Mouse (Mus musculus) adrenal gland, postnatal 10 days (tissue): ENCODE measurements around the gene Ltbr. TPM values are rescaled to one million over a fixed set of nuclear protein-coding genes. Genes with fewer than 3 reads are reported as not detected.
"Not testable (repeated sequence)": the region's sequence is repeated elsewhere in the genome, so short reads cannot be mapped to it uniquely, and the experiment has no call there.

Experiments used
- DNase-seq: peaks from one replicate; pipeline ENCODE4 v3.0.0; 2021; ENCODE audit warnings: mixed read lengths
- total RNA-seq, 2 experiments: library from RNA; stranded (reverse); gene quantifications; 2 replicates each; pipeline ENCODE4 v1.2.3; 2021

The Ltbr gene
- total RNA-seq, 2 experiments from 2014 or later: 64.5 to 70.3 TPM

DNA sequence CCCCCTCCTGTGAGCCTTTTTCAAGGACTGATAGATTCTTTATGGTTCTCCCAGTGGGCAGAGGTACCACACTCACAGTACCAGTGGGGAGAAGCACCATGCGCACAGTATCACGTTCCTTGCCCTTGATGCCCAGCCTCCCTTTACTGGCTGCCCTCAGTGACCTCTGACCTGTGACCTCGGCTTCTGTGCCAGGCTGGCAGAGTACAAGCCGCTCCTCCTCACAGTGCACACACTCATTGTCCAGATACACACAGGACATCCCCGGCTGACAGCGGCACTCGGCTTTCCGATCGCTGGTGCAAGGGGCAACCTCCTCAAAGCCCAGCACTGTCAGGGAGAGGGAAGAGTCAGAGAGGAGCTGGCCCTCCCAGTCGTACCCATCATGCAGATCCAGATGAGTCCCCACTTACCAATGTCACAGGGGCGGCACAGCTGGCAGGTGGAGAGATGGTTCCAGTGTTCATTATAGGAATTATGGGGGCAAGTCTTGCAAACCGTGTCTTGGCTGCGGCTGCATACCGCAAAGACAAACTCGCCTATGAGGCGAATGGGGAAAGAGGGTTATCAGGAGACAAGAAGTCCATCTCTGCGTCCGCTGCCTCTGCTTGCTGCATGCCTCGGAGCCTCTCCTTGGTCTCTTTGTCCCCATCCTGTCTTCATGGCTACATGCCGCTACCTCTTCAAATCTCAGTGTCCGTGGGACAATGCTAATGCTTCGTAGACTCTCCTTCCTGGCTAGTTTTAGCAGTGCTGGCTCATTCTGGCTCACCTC lies 917 bp downstream of the Ltbr start:
- peak; percentile 50 for DNase-seq

- DNase-seq: no peak
Observed at GRCm38 (mm10) chr6:125312171-125312570, 1.5 kb downstream of the Ltbr start.

DNA sequence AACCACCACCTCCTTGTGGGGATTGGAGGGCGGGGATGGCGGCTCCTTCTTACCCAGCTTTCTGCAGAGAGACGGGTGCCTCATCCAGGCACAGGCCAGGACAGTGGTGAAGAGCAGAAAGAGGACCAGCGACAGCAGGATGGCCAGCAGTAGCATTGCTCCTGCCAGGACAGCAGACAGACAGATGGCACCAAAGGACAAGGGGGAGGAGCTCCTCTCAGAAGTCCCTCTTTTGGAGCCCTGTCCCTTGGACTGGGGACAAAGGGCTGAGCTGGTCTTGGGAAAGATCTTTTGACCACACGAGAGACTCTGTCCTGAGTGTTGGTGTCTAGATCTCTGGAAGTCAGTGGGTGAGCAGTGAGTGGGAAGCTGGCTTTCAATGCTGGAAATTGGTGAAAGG lies 4.3 kb downstream of the Ltbr start:
- no peak for DNase-seq

GRCm38 (mm10) chr6:125308921-125309320 lies 4.8 kb downstream of the Ltbr start:
- DNase-seq: no peak

DNA sequence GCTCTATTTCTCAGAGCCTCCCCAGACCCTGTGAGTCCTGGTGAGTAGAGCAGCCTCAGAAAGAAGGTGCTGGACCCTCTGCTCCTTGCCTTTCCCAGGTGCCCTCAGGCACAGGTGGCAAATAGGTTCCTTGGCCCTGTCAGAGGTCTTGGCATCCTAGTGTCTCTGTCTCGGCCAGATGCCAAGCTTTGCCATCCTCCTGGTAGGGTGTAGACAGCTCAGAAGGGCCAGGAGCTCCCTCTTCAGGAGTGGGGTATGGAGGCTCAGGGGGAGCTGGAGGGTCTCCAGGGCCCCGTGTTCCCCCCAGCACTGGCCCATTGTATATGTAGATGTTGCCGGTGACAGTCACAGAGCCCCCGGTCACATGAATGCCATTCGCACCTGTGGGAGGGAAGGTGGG lies 6.6 kb downstream of the Ltbr start:
- no peak for DNase-seq

- no peak for DNase-seq
Observed at GRCm38 (mm10) chr6:125305465-125305864, 8.2 kb downstream of the Ltbr start.

DNA sequence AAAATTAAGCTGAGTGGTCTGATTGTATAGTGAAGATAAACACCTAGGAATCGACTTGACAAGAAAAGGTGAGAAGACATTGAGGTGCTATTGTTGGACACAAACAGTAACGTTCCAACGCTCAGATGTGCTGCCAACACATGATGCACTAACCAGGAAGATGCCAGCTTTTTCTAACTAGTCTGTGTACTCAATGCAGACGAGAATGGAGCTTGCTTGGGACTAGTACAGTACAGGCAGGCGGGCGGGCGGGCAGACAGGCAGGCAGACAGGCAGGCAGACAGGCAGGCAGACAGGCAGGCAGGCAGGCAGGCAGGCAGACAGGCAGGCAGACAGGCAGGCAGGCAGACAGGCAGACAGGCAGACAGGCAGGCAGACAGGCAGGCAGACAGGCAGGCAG lies 9.3 kb downstream of the Ltbr start:
- DNase-seq: not testable (repeated sequence)

DNA sequence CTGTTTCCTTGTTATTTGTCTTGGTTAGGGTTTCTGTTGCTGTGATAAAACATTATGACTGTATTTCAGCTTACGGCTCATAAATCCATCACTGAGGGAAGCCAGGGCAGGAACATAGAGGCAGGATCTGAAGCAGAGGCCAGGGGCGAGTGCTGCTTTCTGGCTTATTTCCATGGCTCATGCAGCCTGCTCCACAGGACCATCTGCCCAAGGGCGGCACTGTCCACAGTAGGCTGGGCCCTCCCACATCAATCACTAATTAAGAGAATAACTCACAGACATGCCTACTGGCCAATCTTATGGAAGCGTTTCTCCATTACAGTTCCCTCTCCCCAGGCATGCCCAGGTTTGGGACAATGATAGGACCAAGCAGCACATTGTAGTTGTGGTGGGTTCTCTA lies 10.4 kb downstream of the Ltbr start:
- no peak for DNase-seq

DNA sequence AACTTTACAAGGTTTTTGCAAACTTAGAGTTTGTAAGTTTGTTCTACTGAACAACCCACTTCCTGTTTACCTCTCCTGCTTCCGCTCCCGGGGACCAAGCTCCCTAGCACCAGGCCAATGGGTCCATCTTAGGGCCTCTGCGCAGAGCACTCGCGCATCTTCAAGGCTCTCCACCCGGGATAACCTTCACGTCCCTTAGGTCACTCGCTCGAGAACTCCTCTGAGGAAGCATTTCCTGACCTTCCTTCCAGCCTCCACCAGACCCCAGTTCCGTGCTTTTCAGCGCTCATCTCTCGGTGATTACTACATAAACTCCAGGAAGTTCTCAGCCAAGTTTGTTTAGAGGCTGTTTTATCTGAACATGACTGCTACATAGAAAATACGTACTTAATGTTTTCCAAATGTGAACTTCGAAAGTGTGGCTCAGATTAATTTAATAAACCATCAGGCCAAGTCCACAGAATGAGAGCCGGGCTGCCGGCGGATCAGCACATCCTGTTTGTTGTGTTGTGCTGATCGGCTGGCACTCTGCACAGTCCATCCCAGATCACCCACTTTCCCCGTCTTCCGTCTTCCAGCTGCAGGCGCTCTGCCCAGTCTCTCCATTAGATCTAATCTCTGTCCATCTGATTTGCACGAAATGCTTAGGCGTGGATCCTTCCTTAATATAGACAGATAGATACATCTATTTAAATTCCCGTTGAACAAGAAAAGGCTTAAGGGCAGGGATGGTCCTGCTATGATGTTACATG lies 11.3 kb downstream of the Ltbr start:
- no peak for DNase-seq

DNA sequence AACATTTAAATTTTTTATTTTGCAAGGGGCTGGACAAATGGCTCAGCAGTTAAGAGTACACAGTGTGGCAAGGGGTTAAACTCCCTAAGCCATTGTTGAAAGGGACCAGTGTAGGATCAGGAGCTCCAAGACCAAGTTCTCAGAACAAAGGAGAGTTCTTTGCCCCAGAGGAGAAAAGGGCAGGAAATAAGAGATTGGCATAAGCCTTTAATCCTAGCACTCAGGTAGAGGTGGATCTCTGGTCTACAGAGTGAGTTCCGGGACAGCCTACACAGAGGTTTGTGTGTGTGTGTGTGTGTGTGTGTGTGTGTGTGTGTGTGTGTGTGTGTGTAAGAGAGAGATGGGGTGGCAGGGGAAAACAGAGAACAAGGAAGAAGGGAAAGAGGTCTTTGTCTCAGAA lies 12.7 kb downstream of the Ltbr start:
- DNase-seq: no peak

- no peak for DNase-seq
Observed at GRCm38 (mm10) chr6:125297149-125297820, 16.4 kb downstream of the Ltbr start.

- no peak for DNase-seq
Observed at GRCm38 (mm10) chr6:125294049-125294448, 19.6 kb downstream of the Ltbr start.

GRCm38 (mm10) chr6:125292256-125292655 lies 21.4 kb downstream of the Ltbr start:
- DNase-seq: no peak

- no peak for DNase-seq
Observed at GRCm38 (mm10) chr6:125291329-125291728, 22.4 kb downstream of the Ltbr start.

GRCm38 (mm10) chr6:125288730-125289129 lies 25.0 kb downstream of the Ltbr start:
- DNase-seq: no peak

- DNase-seq: no peak
Observed at GRCm38 (mm10) chr6:125286944-125287343, 26.7 kb downstream of the Ltbr start.

- no peak for DNase-seq
Observed at GRCm38 (mm10) chr6:125285890-125286289, 27.8 kb downstream of the Ltbr start, which contains the start of gene Tuba3a. Gene Tuba3a, minus strand, starts transcription at chr6:125286042.

GRCm38 (mm10) chr6:125284751-125285150 lies 28.9 kb downstream of the Ltbr start:
- no peak for DNase-seq

GRCm38 (mm10) chr6:125284250-125284649 lies 29.4 kb downstream of the Ltbr start:
- DNase-seq: no peak

DNA sequence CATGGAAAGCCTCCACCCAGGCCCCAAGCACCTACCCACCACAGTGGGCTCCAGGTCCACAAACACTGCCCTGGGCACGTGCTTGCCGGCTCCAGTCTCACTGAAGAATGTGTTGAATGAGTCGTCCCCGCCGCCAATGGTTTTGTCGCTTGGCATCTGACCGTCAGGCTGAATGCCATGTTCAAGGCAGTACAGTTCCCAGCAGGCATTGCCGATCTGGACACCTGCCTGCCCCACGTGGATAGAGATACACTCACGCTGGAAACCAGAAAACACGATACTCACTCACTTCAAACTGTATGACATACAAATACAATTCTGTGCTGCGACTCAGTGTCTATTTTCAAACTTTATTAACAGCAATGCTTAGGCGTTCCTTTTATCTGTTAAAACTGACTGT lies 31.0 kb downstream of the Ltbr start:
- not testable (repeated sequence) for DNase-seq

- DNase-seq: no peak
Observed at GRCm38 (mm10) chr6:125279729-125280128, 34.0 kb downstream of the Ltbr start.

- peak; percentile 60 for DNase-seq
Observed at GRCm38 (mm10) chr6:125274841-125275563, 38.7 kb downstream of the Ltbr start.
